Mouse (Mus musculus) cortical plate, adult 2 months (tissue): ENCODE data around the gene Awat1.

Source experiments
- CTCF ChIP-seq: fragments of 200-500 bp; IDR thresholded peaks from 2 replicates; pipeline ENCODE4 v1.5.1; 2011; ENCODE audit warnings: mild to moderate bottlenecking, control low read depth, low read length; ENCODE audit not compliant: insufficient read depth; ENCODE audit errors: extremely low read depth
- POLR2A ChIP-seq: fragments of 200-500 bp; IDR thresholded peaks from 2 replicates; pipeline ENCODE4 v1.6.1; 2011; ENCODE audit warnings: mild to moderate bottlenecking, low read length, control low read depth; ENCODE audit not compliant: insufficient read depth; ENCODE audit errors: extremely low read depth

DNA sequence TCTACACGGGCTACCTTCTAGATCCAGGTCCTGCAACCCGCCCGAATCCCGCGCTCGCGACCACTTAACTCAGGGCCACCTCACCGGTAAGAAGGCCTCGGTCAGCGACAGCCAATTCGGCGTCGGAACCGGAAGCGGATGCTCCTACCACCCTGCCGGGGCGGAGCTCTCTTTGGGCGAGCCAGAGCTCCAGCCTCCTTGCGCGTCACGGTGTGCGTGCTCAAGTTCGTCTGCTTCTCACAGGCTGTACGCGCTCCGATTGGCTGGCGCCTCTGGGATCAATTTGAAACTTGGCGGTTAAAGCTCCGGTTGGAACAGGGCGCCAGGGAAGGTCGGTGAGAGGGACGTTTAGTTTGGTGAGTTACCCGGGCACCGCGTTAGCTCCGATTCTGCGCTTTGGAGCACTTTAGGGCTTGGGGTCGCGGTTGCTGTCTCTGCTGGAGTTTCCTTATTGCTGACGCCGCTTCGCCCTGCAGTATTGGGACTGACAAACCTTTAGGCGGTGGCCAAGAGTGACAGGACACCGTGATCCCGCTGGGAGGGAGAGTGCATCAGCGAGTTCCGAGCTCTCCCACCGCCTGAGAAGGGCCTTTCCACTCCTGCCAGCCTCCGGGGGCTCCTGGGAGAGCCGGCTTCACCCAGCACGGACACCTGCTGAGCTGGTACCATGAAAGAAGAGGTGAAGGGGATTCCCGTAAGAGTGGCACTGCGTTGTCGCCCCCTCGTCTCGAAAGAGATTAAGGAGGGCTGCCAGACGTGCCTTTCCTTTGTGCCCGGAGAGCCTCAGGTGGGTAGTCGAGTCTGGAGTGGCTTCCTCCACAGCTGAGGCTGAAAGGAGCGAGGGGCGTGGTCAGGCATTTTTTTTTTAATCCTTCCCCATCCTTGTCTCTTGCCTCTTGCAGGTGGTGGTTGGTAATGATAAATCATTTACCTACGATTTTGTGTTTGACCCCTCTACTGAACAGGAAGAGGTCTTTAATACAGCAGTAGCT lies 54.0 kb downstream of the Awat1 start, which contains the start of gene Pdzd11:
- TF ChIP-seq CTCF (no peak), POLR2A (peak; percentile 61; the same call in 1 of the 2 replicates)
